Mouse (Mus musculus) stomach, postnatal 0 days (tissue): ENCODE results near the gene Qsox1.

ENCODE experiments used
- CTCF ChIP-seq: IDR thresholded peaks from 2 replicates; pipeline ENCODE4 v1.5.1; 2016; ENCODE audit warnings: antibody characterized with exemption, low read depth, mild to moderate bottlenecking, moderate library complexity
- EP300 ChIP-seq: optimal IDR thresholded peaks from 2 replicates; pipeline ENCODE3; 2016; ENCODE audit warnings: antibody characterized with exemption

DNA sequence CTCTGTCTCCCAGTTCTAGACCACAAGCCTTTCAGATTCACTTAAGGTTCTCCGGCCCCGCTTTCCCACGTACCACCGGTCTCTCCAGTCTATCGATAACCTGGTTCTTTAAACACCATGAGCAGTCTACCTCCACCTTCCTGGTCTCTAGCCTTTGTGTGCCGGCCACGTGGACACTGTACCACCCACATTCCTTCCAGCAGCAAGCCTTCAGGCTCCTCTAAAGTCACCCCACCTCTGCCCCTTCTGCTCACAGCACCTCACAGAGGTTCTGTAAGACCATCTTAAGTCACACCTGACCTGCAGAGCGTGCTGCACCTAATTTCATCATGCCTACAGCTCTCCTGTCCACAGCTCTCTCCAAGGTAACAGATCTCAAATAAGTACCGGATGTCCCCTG, 20.9 kb upstream of the Qsox1 start:
- TF ChIP-seq EP300, result no peak
- TF ChIP-seq CTCF, result no peak
